ENCODE assay signal across 8 mouse cellular contexts in genomic region chr17:36942791-36943471, GRCm38 (mm10). TPM values are rescaled to one million over a fixed set of nuclear protein-coding genes. Genes with fewer than 3 reads are reported as not detected.
A peak's percentile ranks its signal among the peaks of the same experiment; 100 is the strongest.
DNase-seq lines count a peak whose midpoint lies in the region; ATAC-seq lines count a peak whose summit lies in the region.

TSS of gene Rnf39 (plus strand) at chr17:36942918.

- peak; percentile 62 to 72 for DNase-seq in left cerebral cortex, postnatal 36 days (ENCODE audit: low spot score in 2 of 2)
- DNase-seq in left cerebral cortex, adult 11 months (ENCODE audit: low spot score): no peak
- peak; percentile 12 for DNase-seq in embryo, embryonic 11 days
- peak; percentile 34 for DNase-seq in hindbrain, embryonic 11.5 days (ENCODE audit: low spot score)
- DNase-seq in neural tube, embryonic 10.5 days (ENCODE audit: extremely low spot score, low spot score): peak; percentile 50
- no peak for DNase-seq in ovary, postnatal 10 days (ENCODE audit: low spot score)
- no peak for DNase-seq in layer of hippocampus, adult 9-11 months

- H3K27ac ChIP-seq in hindbrain, embryonic 11.5 days (ENCODE audit: low read depth, low read length): no peak within 1 kb of the TSS
- no peak within 1 kb of the TSS for H3K27ac ChIP-seq in liver, embryonic 15.5 days (replicated peaks)

- no peaks in the 10 kb centered on the region for H3K36me3 ChIP-seq in hindbrain, embryonic 11.5 days (ENCODE audit: control insufficient read depth, insufficient read depth, low read length)
- H3K36me3 ChIP-seq in liver, embryonic 15.5 days (replicated peaks): no peaks in the 10 kb centered on the region

- peaks cover 3% of the 10 kb centered on the region; the same call in 1 of the 2 replicates for H3K4me1 ChIP-seq in hindbrain, embryonic 11.5 days (replicated peaks; ENCODE audit: control insufficient read depth, insufficient read depth, low read length)
- peaks cover 15% of the 10 kb centered on the region for H3K4me1 ChIP-seq in liver, embryonic 15.5 days (replicated peaks)

- H3K27me3 ChIP-seq in hindbrain, embryonic 11.5 days (ENCODE audit: control insufficient read depth, insufficient read depth, low read length): peaks cover 37% of the 10 kb centered on the region
- peaks cover 84% of the 10 kb centered on the region for H3K27me3 ChIP-seq in liver, embryonic 15.5 days

- no peaks in the 10 kb centered on the region for H3K9me3 ChIP-seq in hindbrain, embryonic 11.5 days (ENCODE audit: control insufficient read depth, low read length)
- H3K9me3 ChIP-seq in liver, embryonic 15.5 days (replicated peaks): no peaks in the 10 kb centered on the region

- WGBS in hindbrain, embryonic 11.5 days: 4% methylated on average over 55 of the region's 59 CpGs
- 3% methylated on average over 58 of the region's 59 CpGs for WGBS in liver, embryonic 15.5 days (ENCODE audit: insufficient replicate concordance)

- 0 out of 2 replicates have a peak within 1 kb of the TSS, but pooled peaks have one; percentile 47 for H3K9ac ChIP-seq in hindbrain, embryonic 11.5 days (ENCODE audit: low read depth, low read length)
- H3K9ac ChIP-seq in liver, embryonic 15.5 days: no peak within 1 kb of the TSS

- H3K4me2 ChIP-seq in hindbrain, embryonic 11.5 days (replicated peaks; ENCODE audit: low read depth, low read length): peak within 1 kb of the TSS; percentile 55
- peak within 1 kb of the TSS; percentile 51 for H3K4me2 ChIP-seq in liver, embryonic 15.5 days

- ATAC-seq in hindbrain, embryonic 11.5 days (ENCODE audit: low FRiP score): no peak
- no peak; the same call in 1 of the 2 replicates for ATAC-seq in liver, embryonic 15.5 days (ENCODE audit: insufficient read depth)

- H3K4me3 ChIP-seq in hindbrain, embryonic 11.5 days (ENCODE audit: low read depth, low read length): peak within 1 kb of the TSS; percentile 34
- H3K4me3 ChIP-seq in liver, embryonic 15.5 days (replicated peaks): peak within 1 kb of the TSS; percentile 24; the same call in 1 of the 2 replicates

- intact Hi-C loops in left cerebral cortex, postnatal 36 days (cut with DNase I): no loop called here

RNA-seq across cellular contexts. Expression of gene Rnf39, which starts in this region (rescaled TPM):
- 1 to 10 TPM; 7.1 to 9.9 TPM for total RNA-seq in left cerebral cortex, postnatal 36 days (2021)
- polyA plus RNA-seq in hindbrain, embryonic 11.5 days (2014; fragmentation: Nextera tagmentation; extraction: Ambion mirVana): 0.34 and 1.4 TPM in 2 replicates
- 0.14 and 0.20 TPM in 2 replicates for polyA plus RNA-seq in liver, embryonic 15.5 days (2015; fragmentation: Nextera tagmentation; extraction: Ambion mirVana)

Comparison
In these comparisons a context has a peak if more than half of its experiments do, and no peak if none do; other contexts are left out.
1. DNase-seq: peak in left cerebral cortex, postnatal 36 days (2 of 2), embryo, embryonic 11 days (single experiment), hindbrain, embryonic 11.5 days (single experiment) and neural tube, embryonic 10.5 days (single experiment); none in left cerebral cortex, adult 11 months (single experiment), ovary, postnatal 10 days (single experiment) and layer of hippocampus, adult 9-11 months (single experiment).